Mouse (Mus musculus): ENCODE data around the gene Gcm1. TPM values are rescaled to one million over a fixed set of nuclear protein-coding genes. Genes with fewer than 3 reads are reported as not detected.

The Gcm1 gene
- total RNA-seq (2021) (not detected), polyA plus RNA-seq (2012; rRNA removed) (not detected in 2 replicates)
- long read RNA-seq, result 0 reads

GRCm38 (mm10) chr9:78051677-78052076 lies at the start of gene Gcm1:
Gene Gcm1 (plus strand): TSS chr9:78051924.
- DNase-seq, result no peak

GRCm38 (mm10) chr9:78003278-78003677 lies 48.4 kb upstream of the Gcm1 start:
- peak; percentile 32 for DNase-seq

- no peak for DNase-seq
These were observed 46.2 kb upstream of the Gcm1 start for GRCm38 (mm10) chr9:78005481-78005880.

GRCm38 (mm10) chr9:78006209-78007001 lies 45.3 kb upstream of the Gcm1 start:
- peak; percentile 94 for DNase-seq

GRCm38 (mm10) chr9:78009382-78009781 lies 42.3 kb upstream of the Gcm1 start:
- DNase-seq, result no peak

- DNase-seq, result no peak
These were observed 41.5 kb upstream of the Gcm1 start for GRCm38 (mm10) chr9:78010187-78010586.

GRCm38 (mm10) chr9:78010707-78011106 lies 41.0 kb upstream of the Gcm1 start:
- no peak for DNase-seq

- no peak for DNase-seq
These were observed 39.7 kb upstream of the Gcm1 start for GRCm38 (mm10) chr9:78012066-78012465.

GRCm38 (mm10) chr9:78012681-78013080 lies 39.0 kb upstream of the Gcm1 start:
- no peak for DNase-seq

- DNase-seq, result no peak
These were observed 37.9 kb upstream of the Gcm1 start for GRCm38 (mm10) chr9:78013813-78014212.

GRCm38 (mm10) chr9:78015816-78016215 lies 35.9 kb upstream of the Gcm1 start:
- no peak for DNase-seq

- no peak for DNase-seq
These were observed 35.4 kb upstream of the Gcm1 start for GRCm38 (mm10) chr9:78016288-78016687.

GRCm38 (mm10) chr9:78021256-78021655 lies 30.5 kb upstream of the Gcm1 start:
- no peak for DNase-seq

- DNase-seq, result peak; percentile 75
These were observed 29.4 kb upstream of the Gcm1 start for GRCm38 (mm10) chr9:78022187-78022945.

- peak; percentile 40 for DNase-seq
These were observed 26.9 kb upstream of the Gcm1 start for GRCm38 (mm10) chr9:78024823-78025222.

GRCm38 (mm10) chr9:78027099-78027498 lies 24.6 kb upstream of the Gcm1 start:
- peak; percentile 76 for DNase-seq

GRCm38 (mm10) chr9:78030835-78031456 lies 20.8 kb upstream of the Gcm1 start:
- no peak for DNase-seq

- DNase-seq, result no peak
These were observed 18.8 kb upstream of the Gcm1 start for GRCm38 (mm10) chr9:78032930-78033329.

- DNase-seq, result no peak
These were observed 16.4 kb upstream of the Gcm1 start for GRCm38 (mm10) chr9:78035296-78035695.

- DNase-seq, result peak; percentile 57
These were observed 15.9 kb upstream of the Gcm1 start for GRCm38 (mm10) chr9:78035831-78036230.

- DNase-seq, result peak; percentile 76
These were observed 12.8 kb upstream of the Gcm1 start for GRCm38 (mm10) chr9:78038755-78039489.

- DNase-seq, result no peak
These were observed 6.6 kb upstream of the Gcm1 start for GRCm38 (mm10) chr9:78045171-78045570.
